Mouse (Mus musculus): ENCODE results near the gene Zkscan17. TPM values are rescaled to one million over a fixed set of nuclear protein-coding genes. Genes with fewer than 3 reads are reported as not detected.

The Zkscan17 gene
- total RNA-seq, 4 experiments from 2014 or later = 6.4 to 10.0 (median 8.3) TPM

GRCm38 (mm10) chr11:59519741-59520495, 6.6 kb downstream of the Zkscan17 start:
- DNase-seq (ENCODE audit: low spot score in 2 of 2) = no peak

DNA sequence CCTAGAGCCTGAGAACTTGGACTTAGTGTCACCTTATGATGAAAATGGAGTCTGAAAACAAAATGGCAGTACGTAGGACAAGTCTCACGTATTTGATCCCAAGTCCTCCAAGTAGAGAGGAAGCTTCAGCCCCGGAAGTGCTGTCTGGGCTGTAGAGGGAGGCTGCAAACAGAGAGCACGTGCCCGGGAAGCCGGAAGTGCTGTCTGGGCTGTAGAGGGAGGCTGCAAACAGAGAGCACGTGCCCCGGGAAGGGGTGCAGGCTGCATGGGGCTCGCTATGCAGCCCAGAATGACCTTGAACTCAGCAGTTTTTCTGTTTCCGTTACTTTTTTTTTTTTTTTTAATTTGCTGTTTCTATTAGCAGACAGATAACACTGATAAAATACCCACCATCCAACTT, 8.3 kb downstream of the Zkscan17 start:
- DNase-seq (ENCODE audit: low spot score in 2 of 2) = no peak

- DNase-seq (ENCODE audit: low spot score in 2 of 2) = no peak
These were observed 9.1 kb downstream of the Zkscan17 start for GRCm38 (mm10) chr11:59517441-59517840.

DNA sequence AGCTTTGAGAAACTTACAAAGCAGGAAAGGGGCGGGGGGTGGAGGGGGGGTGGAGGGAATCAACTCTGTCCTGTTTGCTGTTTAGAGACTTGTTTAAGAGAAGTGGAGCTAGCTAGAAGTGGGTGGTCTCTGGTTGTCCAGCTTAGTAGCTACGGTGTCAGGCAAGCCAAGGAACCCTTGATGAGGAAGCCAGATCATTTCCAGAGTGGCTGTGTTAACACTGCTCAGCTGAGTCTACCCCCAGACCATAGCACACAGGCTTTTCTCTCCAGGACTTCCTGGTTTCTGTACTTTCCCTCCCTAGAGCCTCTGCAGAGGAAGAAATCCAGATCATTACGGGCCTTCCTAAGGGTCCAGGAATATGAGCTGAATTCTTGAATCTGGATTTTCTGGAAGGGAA, 11.8 kb downstream of the Zkscan17 start:
- no peak for DNase-seq (ENCODE audit: low spot score in 2 of 2)

- no peak for DNase-seq (ENCODE audit: low spot score in 2 of 2)
These were observed 12.2 kb downstream of the Zkscan17 start for GRCm38 (mm10) chr11:59514381-59514780.

DNA sequence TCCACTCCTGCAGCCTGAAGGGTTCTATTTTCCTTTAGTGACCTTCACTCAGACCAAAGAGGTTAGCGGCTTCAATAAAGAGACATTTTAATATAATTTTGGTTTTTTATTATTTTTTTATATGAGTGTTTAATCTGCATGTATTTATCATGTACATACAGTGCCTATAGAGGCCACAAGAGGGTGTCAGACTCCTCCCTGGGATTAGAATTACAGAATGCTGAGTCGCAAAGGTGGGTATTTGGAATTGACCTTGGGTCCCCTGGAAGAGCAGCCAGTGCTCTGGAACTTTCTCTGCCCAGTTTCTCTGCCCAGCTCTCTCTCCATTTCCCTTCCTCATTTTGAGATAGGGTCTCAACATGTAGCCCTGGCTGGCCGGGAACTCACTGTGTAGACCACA, 13.0 kb downstream of the Zkscan17 start:
- DNase-seq (ENCODE audit: low spot score in 2 of 2) = no peak

GRCm38 (mm10) chr11:59512733-59513132, 13.8 kb downstream of the Zkscan17 start:
- no peak for DNase-seq (ENCODE audit: low spot score in 2 of 2)

DNA sequence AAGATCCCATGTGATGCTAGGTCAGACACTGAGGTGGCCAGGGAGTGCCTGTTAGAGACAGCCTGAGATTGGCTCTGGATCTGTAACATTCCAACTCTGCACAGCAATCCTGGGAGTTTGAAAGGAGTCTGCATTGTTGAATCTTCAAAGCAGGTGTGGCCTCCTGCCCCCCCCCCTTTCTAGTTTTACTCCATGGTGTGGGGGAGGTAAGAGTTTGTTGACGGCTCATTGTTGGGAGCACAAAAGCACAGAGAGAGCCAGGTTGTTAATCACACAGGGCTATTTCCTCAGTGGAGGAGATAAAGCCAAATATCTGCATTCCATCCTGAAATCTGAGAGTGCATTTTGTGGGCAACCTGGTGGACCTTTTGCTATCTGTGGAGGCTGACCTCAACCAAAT, 15.0 kb downstream of the Zkscan17 start:
- no peak for DNase-seq (ENCODE audit: low spot score in 2 of 2)

DNA sequence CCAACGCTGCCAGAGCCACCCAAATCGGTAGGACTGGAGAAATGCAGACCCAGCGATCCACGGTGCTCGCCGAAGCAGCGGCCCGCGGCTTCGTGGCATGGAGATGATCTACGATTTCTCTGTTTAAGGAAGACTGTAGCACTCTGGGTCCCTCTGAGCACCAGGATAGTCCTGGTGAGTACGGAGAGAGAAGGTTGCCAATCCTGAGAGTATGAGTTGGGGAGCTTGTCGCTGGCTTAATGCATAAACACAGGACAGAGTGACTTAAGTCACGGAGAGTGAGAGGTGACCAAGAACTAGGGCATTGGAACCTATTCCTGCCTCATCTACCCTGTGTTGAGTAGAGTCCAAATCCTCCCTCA, 19.9 kb downstream of the Zkscan17 start:
- no peak for DNase-seq (ENCODE audit: low spot score in 2 of 2)

DNA sequence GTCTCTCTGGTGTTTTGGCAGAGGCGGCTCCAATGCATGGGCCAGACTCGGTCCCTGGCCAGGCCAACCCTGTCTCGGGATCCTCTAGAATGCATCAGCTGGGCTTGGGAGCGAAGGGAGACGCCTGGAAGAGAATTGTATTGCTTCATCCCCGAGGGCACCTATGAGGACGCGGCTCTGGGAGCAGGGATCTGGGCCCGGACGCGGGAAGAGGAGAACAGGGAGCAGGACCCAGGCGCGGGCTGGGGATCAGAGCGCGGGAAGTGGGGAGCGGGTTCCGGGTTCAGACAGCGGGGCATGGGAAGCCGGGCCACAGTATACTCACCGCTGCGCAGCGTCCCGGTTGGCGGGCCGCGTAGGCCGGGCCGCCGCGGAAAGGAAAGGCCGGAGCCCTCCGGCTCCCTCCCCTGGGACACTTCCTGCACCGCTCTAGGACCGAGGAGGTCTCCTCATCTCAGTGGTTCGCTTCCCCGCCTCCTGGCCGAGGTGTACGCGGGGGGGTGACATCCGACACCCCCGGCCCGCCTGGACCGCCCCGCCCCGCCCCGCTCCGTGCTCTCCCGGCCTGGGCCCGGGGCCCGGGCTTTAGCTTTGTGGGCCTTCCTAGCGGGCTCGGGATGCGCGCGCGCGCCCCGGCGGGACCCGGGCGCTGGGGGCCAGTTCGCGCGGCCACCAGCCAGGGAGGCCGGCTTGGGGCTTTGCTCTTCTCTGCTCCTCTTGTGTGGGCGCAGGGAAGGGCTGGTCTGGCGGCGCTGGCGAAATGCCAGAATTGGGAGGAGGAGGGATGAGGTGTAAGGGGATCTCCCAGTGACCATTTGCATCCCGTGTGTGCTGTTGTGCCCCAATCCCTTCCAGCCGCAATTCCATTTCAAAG, 20.5 kb downstream of the Zkscan17 start:
- peak; percentile 51 to 56 for DNase-seq (ENCODE audit: low spot score in 2 of 2)

GRCm38 (mm10) chr11:59505351-59505838, 21.2 kb downstream of the Zkscan17 start:
- DNase-seq (ENCODE audit: low spot score in 2 of 2) = peak; percentile 39 to 44

DNA sequence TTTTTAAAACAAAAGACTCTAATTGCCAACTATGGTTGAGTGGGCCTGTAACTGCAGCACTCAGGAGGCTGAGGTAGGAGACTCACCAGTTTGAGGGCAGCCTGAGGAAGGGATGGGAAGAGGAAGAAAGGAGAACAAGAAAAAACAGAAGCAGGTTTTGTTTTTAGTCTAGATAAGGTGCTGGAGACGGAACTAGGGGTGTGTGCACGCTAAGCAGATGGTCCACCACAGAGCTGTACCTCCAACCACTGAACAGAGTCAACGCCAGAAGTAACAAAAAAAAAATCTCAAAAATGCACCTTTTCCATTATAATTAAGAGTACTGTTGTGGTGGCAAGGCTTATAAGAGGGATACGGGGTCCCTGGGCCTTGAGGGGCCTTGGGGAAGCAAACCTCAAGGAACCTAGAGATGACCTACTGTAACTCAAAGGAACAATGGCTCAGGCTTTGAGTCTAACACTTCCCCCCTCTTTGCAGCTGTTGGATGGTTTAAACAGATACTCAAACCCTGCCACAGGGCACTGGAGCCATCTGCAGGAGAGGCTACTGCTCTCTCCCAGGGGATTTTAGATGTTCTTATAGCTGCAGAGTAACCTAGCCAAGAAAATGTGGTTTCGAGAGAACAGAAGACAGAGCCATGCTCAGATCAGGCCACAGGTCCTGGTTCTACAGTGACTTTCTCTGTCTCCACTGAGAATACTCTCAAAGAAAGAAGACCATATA, 24.4 kb downstream of the Zkscan17 start:
- no peak for DNase-seq (ENCODE audit: low spot score in 2 of 2)

GRCm38 (mm10) chr11:59497747-59498146, 28.8 kb downstream of the Zkscan17 start:
- DNase-seq (ENCODE audit: low spot score in 2 of 2) = no peak

GRCm38 (mm10) chr11:59496672-59497310, 29.8 kb downstream of the Zkscan17 start:
- no peak for DNase-seq (ENCODE audit: low spot score in 2 of 2)

DNA sequence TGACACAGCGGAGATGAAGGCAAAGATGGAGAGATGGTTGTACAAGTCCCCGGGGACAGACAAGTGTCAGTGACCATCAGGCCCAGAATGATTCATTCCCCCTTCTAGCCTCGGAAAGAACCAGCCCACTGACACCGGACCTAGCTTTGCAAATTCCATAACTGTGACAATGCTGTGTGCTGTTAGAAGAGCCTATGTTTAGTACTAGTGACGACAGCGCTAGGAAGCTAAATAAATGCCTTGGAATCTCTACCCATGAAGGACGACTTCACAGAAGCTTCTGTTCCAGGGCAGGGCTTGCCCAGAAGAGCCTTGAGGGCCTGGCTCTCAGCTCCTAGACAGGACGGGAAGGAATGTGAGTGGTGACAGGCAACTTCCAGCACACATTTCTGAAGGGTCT, 40.3 kb downstream of the Zkscan17 start:
- no peak for DNase-seq (ENCODE audit: low spot score in 2 of 2)

- no peak for DNase-seq (ENCODE audit: low spot score in 2 of 2)
These were observed 40.9 kb downstream of the Zkscan17 start for GRCm38 (mm10) chr11:59485641-59486040.

DNA sequence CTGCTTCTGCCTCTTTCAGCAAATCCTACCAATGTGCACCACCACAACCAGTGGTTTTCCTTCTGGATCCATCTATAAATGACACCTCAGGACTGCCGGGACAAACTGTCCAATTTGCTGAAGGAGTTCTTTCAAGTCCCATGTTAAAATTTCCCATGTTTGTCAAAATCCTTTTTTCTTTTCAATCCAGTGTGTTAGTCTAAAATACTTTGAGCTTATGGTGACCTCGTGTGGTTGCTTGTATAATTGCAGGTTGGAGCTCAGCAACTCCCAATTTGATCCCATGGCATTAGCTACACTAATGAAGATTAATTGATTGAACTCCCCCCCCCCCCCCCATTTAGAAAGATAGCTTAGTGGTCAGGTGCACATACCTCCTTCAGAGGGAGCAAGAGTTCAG, 43.3 kb downstream of the Zkscan17 start:
- DNase-seq (ENCODE audit: low spot score in 2 of 2) = peak in 1 of 2 experiments; percentile 56

DNA sequence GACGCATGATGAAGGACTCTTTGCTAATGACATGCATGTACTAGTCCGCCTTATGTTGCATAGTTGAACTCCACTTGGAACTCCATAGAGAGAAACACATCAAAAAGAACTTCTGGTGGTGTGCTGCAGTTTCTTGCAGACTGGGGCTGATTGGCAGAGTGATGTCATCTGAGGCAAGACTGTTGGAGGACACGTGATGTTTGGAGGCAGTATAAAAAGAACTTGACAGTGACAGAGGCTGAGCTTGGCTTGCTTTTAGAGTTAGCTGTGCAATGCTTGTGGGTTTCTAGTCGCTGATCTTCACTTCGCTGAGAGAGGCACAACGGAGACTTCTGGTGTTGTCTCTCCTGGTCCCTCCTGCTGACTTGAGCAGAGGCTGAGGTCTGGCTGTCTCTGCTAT, 49.3 kb downstream of the Zkscan17 start:
- DNase-seq (ENCODE audit: low spot score in 2 of 2) = no peak

DNA sequence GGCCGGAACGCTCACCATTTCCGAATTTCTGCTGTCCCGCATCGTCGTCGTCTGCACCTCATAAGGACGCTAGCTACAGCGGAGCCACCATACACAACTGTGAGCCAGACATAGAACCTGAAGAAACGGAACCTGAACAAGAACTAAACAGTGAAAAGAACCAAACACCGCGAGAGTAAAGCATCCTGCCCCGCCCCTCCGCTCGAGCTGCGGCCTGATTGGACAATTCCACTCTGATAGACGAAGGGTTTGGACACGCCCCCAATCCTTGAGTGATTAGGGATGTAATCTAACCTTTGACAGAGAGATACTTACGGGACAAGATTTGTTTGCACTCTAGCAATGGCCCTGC, 54.2 kb downstream of the Zkscan17 start, which contains the start of gene Zfp867:
Gene Zfp867, minus strand, starts transcription at position 149 of the 352 bp plus-strand sequence.
- peak; percentile 87 to 88 for DNase-seq (ENCODE audit: low spot score in 2 of 2)

GRCm38 (mm10) chr11:59471413-59472325, 54.9 kb downstream of the Zkscan17 start:
- DNase-seq (ENCODE audit: low spot score in 2 of 2) = no peak

Data from layer of hippocampus, adult 8-10 months (tissue).